Mouse (Mus musculus) c-Kit-positive CD71-positive TER-119-negative erythroid progenitor cells, embryonic 14.5 days (primary cell): Measurements from ENCODE around the gene Pabpn1.
"Not testable (repeated sequence)": the region's sequence is repeated elsewhere in the genome, so short reads cannot be mapped to it uniquely, and the experiment has no call there.

Experiments used
- DNase-seq: peaks from one replicate; pipeline ENCODE4 v3.0.0-alpha.2; 2013; ENCODE audit warnings: low read depth

Pabpn1 gene

DNA sequence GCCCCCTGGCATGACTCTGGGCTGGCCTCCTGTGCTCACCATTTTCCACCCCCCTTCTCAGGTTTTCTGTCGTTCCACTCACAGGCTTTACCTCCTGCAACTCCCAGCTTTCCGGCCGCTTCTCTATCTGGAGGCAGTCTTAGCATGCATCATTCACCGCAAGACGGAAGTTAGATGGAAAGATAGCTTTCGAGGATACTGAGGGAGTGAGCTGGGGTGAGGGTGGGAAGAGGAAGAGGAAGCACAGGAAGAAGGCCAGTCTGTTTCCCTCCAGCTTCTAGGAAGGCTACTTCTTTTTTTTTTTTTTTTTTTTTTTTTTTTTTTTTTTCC, 44.5 kb downstream of the Pabpn1 start:
- no peak for DNase-seq

DNA sequence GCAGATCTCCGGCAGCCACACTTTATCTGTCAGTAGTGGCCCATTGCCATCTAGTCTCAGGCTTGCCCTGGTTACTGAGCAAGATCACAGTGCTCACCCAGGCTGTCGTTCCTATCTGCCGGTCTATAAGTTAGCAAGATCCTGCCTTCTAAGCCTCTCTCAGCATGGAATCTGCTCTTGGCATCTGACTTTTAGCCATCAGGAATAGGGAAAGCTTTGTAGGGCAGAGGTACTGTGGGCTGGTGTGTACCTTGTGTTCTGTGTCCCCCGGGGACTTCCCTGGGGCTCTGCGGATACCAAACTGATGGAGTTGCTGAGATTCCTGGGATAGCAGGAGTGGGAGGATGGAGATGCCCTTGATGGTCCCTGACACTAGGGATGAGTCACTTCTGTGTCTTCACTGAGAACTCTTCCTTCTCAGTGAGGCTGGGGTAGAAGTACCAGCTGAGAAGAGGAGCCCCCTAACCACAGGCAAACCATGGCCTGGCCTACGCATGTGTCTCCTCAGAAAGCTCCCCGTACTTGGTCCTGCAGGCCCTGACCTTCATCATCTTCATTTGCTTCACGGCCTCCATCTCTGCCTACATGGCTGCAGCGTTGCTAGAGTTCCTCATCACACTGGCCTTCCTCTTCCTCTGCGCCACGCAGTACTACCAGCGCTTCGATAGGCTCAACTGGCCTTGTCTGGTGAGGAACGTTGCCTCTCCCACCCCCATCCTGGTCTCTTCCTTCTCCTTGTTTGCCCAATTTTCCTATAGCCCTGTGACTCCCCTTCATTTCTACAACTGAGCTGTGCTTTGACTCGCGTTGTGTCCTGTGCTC, 45.3 kb downstream of the Pabpn1 start:
- no peak for DNase-seq

DNA sequence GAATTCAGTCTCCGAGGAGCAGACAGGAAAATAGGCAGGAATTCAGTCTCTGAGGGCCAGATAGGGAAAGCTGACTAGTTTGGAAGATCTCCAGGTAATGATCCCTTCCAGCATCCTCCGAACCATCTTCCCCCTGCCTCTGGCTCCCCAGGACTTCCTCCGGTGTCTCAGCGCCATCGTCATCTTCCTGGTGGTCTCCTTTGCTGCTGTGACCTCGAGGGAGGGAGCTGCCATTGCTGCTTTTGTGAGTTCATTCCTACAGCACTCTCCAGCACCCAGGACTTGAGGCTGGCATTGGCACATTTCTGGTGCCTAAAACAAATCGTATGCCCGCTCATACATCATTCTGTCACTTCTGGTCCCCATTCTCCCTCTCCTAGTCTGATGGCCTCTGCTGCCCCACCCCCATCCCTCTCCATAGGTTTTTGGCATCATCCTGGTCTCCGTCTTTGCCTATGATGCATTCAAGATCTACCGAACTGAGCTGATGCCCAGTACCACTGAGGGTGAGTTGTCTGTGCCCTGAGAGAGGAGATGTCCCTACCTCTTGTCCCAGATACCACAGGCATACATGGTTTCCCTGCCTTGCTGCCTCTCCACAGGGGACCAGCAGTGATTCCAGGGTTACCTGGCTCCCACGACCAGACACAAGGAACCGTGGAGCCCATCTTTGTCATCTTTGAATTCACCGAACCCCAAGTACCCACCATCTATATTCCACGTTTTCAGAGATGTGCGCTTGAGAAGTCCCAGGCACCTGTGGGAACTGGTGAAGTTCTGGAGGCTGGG, 46.3 kb downstream of the Pabpn1 start:
- DNase-seq, result no peak

DNA sequence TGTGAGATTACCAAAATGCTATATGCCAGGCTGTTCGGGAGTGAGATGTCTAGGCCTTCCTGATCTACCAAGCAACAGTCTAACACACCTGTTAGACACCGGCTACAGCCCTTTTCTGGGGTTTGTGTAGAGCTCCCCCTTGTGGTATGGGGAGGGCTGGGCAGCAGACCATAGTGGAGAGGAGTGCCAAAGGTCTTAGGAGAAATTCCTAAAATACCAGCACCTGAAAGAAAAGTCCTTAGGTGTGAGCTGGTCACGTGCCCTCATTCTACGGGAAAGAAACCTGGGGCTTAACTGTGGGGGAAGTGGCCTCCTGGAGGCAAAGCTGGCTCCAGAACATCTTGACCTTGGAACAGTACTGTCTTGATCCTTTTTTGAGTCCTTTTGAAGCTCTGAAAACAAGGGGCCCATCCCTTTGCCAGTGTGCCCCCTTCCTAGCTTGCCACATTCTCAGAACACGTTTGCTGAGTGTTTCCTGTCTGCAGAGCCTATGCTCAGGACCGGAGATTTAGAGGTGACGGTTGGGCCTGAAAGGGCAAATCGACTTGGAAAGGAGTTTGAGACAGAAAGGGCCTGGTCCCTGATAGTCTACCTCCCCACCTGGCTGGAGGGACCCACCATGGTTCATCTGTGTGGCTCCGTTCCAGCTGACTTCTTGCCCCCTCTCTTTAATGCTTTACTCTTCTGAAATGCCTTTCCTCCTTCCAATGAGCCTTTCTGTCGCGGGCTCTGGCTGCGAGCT, 47.3 kb downstream of the Pabpn1 start:
- peak; percentile 49 for DNase-seq

DNA sequence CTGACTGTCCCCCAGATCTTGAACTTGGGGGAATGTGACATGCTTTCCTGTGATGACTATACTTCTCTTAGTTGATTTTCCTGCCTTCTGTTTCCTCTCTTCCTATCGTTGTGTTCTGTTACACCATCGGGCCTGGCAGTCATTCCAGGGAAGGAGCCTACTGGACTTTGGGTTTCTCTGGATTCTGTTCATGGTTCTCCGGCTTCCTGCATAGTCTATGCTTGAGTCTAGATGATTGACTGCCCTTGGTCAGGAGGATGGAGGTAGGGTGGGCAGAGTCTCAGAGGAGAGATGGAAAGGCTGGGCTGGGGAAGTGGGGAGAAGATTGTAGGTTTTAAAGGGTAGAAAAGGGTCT, 47.9 kb downstream of the Pabpn1 start:
- DNase-seq, result no peak

DNA sequence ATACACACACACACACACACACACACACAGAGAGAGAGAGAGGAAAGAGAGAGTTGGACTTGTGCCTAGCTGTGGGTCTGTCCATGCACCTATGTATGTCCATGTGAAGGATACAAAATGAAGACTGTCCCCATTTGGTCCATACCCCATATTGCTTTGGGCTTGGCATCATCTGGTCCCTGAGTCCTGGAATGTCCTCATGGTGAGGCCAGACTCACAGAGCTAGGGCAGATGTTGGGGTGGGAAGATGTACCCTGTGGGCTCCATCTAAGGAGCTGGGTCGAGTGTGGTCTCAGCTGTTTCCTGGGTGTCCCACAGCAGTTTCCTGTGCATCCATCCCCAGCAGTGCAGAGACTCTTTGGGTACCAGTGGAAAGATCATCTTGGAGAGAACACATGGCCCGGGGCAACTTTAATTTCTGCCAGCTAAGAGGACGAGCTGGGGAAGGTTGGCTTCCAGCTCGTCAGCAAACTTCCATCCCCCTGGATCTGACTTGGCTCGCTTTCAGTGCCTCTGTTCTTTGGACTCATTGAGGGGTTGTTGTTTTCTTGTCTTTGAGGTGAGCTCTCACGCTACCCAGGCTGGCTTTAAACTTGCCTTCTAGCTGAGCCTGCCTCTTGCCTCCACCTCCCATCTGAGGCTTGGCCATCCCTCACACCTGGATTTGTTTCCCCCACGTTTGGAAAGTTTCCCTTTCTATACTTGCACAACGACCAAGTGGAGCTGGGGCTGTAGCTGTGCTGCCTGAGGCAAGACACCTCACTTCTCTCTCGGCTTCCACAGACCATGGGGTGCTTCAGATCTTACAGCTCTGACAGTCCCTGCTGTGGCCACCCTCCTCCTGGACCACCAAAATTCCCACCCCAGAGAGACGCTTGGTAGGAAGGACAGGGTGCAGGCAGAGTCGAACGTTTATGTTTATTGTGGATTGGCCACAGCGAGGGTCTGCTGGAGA, 49.0 kb downstream of the Pabpn1 start:
- no peak for DNase-seq

DNA sequence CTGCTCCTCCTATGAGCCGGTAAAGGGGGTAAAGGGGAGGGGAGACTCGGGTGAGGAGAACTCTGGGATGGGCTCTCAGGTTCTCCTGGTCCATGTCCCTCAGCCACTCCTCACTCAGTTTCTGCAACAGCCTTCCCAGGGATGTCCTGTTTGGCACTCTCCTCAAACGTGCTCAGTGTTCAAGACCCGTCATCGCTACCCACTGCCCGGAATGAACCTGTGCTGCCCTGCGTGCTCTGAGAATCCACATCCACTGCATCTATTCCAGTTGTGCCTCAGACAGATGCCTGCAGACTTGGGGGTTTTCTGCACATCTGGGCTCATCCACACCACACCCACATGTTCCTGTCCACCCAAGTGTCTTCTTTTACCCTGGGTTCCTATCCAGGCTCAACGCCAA, 50.2 kb downstream of the Pabpn1 start:
- DNase-seq, result no peak

DNA sequence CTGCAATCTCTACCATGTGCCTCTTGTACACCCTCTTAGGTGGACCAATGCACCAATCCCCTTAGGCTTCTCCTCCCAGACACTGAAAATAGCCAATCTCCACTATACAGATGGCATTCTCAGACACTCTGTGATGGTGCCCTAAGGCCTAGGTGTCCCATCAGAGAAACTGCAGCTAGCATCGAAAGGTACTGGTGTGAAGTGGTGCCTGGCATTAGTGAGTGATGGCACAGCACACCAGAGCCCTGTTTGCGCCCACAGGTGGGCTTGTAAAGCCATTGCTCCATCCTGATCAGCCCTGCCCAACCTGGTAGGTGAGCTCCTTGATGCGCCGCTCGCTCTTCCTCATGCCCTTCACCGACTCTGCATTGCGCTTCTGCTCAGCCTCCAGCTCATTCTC, 51.7 kb downstream of the Pabpn1 start:
- no peak for DNase-seq

DNA sequence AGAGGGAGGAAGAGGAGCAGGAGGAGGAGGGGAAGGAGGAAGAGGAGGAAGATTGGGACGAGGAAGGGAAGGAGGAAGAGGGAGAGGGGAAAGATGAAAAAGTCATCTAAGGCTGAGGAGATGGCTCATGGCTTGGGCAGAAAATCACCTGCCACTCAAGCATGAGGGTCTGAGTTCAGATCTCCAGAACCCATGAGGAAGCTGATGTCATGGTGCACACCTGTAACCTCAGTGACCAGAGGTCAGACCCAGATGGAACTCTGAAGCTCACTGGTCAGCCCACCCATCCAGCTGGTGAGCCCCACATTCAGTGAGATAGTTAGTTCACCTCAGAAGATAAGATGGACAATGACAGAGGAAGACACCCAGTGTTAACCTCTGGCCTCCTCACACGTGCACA, 52.6 kb downstream of the Pabpn1 start:
- DNase-seq, result no peak

DNA sequence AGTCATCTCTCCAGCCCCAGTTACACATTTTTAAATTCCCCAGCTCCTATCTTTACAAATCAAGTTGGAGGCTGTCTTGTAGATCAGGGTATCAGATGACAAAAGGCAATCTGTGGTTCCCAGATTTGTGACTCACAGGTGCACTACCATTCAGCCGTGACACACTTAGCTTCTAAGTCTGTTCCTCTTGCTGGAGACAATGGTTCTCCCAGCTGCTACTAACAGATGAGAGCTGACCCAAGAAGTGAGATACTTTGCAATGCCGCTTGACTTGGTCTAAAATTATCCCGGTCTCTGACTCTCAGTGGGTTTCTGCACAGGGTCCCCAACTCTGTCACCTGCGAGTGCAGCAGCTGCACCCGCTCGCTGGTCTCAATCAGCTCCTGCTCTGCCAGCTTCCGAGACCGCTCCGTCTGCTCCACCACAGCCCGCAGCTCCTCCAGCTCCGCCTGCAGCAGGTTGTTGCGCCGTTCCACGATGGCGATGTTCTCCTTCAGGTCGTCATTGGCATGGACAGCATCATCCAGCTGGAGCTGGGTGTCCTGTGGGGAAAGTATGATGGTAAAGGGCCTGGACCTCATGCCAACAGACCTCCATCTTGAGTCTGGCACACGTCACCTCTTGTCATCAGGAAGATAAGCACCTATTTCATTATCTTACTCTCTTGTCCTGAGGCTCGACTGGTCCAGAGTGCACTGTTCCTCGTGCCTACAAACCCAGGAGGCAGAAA, 53.8 kb downstream of the Pabpn1 start:
- no peak for DNase-seq

DNA sequence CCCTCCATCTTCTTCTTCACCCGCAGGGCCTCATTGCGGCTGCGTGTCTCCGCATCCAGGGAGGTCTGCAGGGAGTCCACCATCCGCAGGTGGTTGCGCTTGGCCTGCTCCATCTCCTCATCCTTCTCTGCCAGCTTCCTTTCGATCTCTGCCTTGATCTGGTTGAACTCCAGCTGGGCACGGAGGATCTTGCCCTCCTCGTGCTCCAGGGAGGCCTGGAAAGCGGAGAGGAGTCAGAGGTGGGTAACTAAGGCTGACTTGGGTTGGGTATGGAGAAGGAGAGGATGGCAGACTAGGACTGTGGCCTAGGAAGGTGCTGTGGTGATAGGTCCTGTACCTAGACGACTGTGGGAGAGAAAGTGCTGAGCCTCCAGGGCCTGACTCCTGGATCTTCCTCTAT, 54.7 kb downstream of the Pabpn1 start:
- not testable (repeated sequence) for DNase-seq
